Mouse (Mus musculus) spleen, postnatal 10 days (tissue): ENCODE measurements around the gene Myh10.

ENCODE experiments used
- DNase-seq, 2 experiments: peaks; one replicate each; pipeline ENCODE4 v3.0.0; 2021 to 2022; ENCODE audit warnings: low spot score in 2 of 2

Gene Myh10

GRCm38 (mm10) chr11:68745374-68746200 is 54.2 kb downstream of the Myh10 start:
- no peak for DNase-seq

- no peak for DNase-seq
These were observed 56.8 kb downstream of the Myh10 start for GRCm38 (mm10) chr11:68748121-68748520.

- DNase-seq: no peak
These were observed 58.8 kb downstream of the Myh10 start for GRCm38 (mm10) chr11:68750206-68750605.

GRCm38 (mm10) chr11:68750938-68751337 is 59.6 kb downstream of the Myh10 start:
- peak in 1 of 2 experiments; percentile 38 for DNase-seq

- DNase-seq: no peak
These were observed 62.9 kb downstream of the Myh10 start for GRCm38 (mm10) chr11:68754283-68754682.

GRCm38 (mm10) chr11:68756456-68757348 is 65.3 kb downstream of the Myh10 start:
- no peak for DNase-seq

- no peak for DNase-seq
These were observed 68.3 kb downstream of the Myh10 start for GRCm38 (mm10) chr11:68759691-68760090.

GRCm38 (mm10) chr11:68761155-68761554 is 69.8 kb downstream of the Myh10 start:
- no peak for DNase-seq

GRCm38 (mm10) chr11:68761664-68762063 is 70.3 kb downstream of the Myh10 start:
- no peak for DNase-seq

- DNase-seq: no peak
These were observed 73.3 kb downstream of the Myh10 start for GRCm38 (mm10) chr11:68764622-68765021.

- DNase-seq: peak in 1 of 2 experiments; percentile 23
These were observed 76.6 kb downstream of the Myh10 start for GRCm38 (mm10) chr11:68767762-68768542.

GRCm38 (mm10) chr11:68769770-68770510 is 78.6 kb downstream of the Myh10 start:
- peak in 1 of 2 experiments; percentile 28 for DNase-seq

GRCm38 (mm10) chr11:68776147-68776655 is 84.8 kb downstream of the Myh10 start:
- no peak for DNase-seq

GRCm38 (mm10) chr11:68777933-68778332 is 86.6 kb downstream of the Myh10 start:
- no peak for DNase-seq

GRCm38 (mm10) chr11:68778855-68779254 is 87.5 kb downstream of the Myh10 start:
- DNase-seq: no peak

- no peak for DNase-seq
These were observed 88.5 kb downstream of the Myh10 start for GRCm38 (mm10) chr11:68779735-68780465.

- DNase-seq: no peak
These were observed 89.2 kb downstream of the Myh10 start for GRCm38 (mm10) chr11:68780466-68781114.

GRCm38 (mm10) chr11:68782336-68782735 is 91.0 kb downstream of the Myh10 start:
- DNase-seq: no peak

GRCm38 (mm10) chr11:68785813-68786212 is 94.5 kb downstream of the Myh10 start:
- DNase-seq: no peak

GRCm38 (mm10) chr11:68787222-68787621 is 95.9 kb downstream of the Myh10 start:
- no peak for DNase-seq
